ENCODE assay signal across 23 mouse cellular contexts in the genomic region with DNA sequence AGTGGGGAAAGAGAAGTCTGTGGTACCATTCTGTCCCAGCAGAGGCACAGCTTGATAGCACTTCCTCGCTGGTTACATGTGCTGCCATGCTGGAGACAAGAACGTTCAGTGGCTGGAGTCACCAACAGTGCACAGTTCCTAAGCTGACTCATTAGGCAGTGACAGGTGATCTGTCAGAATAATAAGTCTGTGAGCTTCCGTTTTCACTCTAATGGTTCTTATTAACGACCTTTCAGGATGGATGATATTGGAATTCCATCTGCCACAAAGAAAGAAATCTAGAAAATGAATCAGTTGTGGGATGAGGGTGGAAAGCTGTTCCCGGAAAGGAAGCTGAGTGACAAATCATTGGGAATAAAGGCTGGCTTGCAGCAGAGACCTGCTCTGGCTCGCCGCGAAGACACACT.
A peak's percentile ranks its signal among the peaks of the same experiment; 100 is the strongest.
DNase-seq lines count a peak whose midpoint lies in the region; ATAC-seq and TF ChIP-seq lines count a peak whose summit lies in the region.
"Had no signal": no experiment of that assay in that cellular context is flagged by ENCODE, and none has a peak within 500 bp of the region (broad histone marks: within the 10 kb centered on the region; RNA-seq: fewer than 3 reads in every experiment).

No protein-coding gene starts in this region.

- no peak overlapping the region for H3K9ac ChIP-seq in forebrain, embryonic 13.5 days
- no peak overlapping the region for H3K9ac ChIP-seq in forebrain, embryonic 16.5 days (replicated peaks; ENCODE audit: low read depth, low read length)
- no peak overlapping the region for H3K9ac ChIP-seq in hindbrain, postnatal 0 days (replicated peaks; ENCODE audit: low read length)
- H3K9ac ChIP-seq in midbrain, embryonic 15.5 days, result no peak overlapping the region
- H3K9ac ChIP-seq: kidney, embryonic 15.5 days; stomach, embryonic 15.5 days had no signal

- H3K36me3 ChIP-seq in forebrain, embryonic 13.5 days (ENCODE audit: poor library complexity, severe bottlenecking), result no peaks in the 10 kb centered on the region
- H3K36me3 ChIP-seq in forebrain, embryonic 10.5 days (replicated peaks), result no peaks in the 10 kb centered on the region
- H3K36me3 ChIP-seq in forebrain, embryonic 16.5 days (ENCODE audit: control insufficient read depth, insufficient read depth), result no peaks in the 10 kb centered on the region
- H3K36me3 ChIP-seq in hindbrain, postnatal 0 days (ENCODE audit: insufficient read depth, low read length), result no peaks in the 10 kb centered on the region
- no peaks in the 10 kb centered on the region for H3K36me3 ChIP-seq in midbrain, embryonic 15.5 days (replicated peaks)
- H3K36me3 ChIP-seq: kidney, embryonic 15.5 days; limb, embryonic 10.5 days; stomach, embryonic 15.5 days had no signal

- H3K4me1 ChIP-seq in forebrain, embryonic 13.5 days, result peaks cover 11% of the 10 kb centered on the region; the same call in 1 of the 2 replicates
- H3K4me1 ChIP-seq in forebrain, embryonic 10.5 days, result 0 out of 2 replicates have a peak, but pooled peaks cover 6% of the 10 kb centered on the region
- peaks cover 4% of the 10 kb centered on the region; the same call in 1 of the 2 replicates for H3K4me1 ChIP-seq in forebrain, embryonic 16.5 days (replicated peaks; ENCODE audit: control insufficient read depth, insufficient read depth, low read length)
- H3K4me1 ChIP-seq in hindbrain, postnatal 0 days (ENCODE audit: insufficient read depth, low read length), result no peaks in the 10 kb centered on the region
- no peaks in the 10 kb centered on the region for H3K4me1 ChIP-seq in midbrain, embryonic 15.5 days
- H3K4me1 ChIP-seq: kidney, embryonic 15.5 days; stomach, embryonic 15.5 days had no signal

- 46% methylated on average over 8 of the region's 8 CpGs for WGBS in forebrain, embryonic 13.5 days
- WGBS in forebrain, embryonic 10.5 days, result 80% methylated on average over 8 of the region's 8 CpGs
- 42% methylated on average over 8 of the region's 8 CpGs for WGBS in forebrain, embryonic 16.5 days
- 46% methylated on average over 8 of the region's 8 CpGs for WGBS in hindbrain, postnatal 0 days
- 61% methylated on average over 8 of the region's 8 CpGs for WGBS in midbrain, embryonic 15.5 days

- in situ Hi-C loops in Patski (cut with MboI; ENCODE audit: low pct_unique_long_range_greater_than_20kb), result no loop called here

- no peak for TF ChIP-seq CTCF in Patski (IDR thresholded peaks at IDR 0.05)
- TF ChIP-seq CTCF in hindbrain, postnatal 0 days (IDR thresholded peaks at IDR 0.05; ENCODE audit: low read depth), result no peak
- TF ChIP-seq CTCF in left cerebral cortex, adult 2 months (IDR thresholded peaks at IDR 0.05), result no peak

- H3K4me3 ChIP-seq in forebrain, embryonic 13.5 days, result no peak overlapping the region
- H3K4me3 ChIP-seq in forebrain, embryonic 10.5 days, result no peak overlapping the region
- H3K4me3 ChIP-seq in forebrain, embryonic 16.5 days (replicated peaks; ENCODE audit: low read length), result no peak overlapping the region
- no peak overlapping the region for H3K4me3 ChIP-seq in hindbrain, postnatal 0 days (ENCODE audit: low read length)
- no peak overlapping the region for H3K4me3 ChIP-seq in midbrain, embryonic 15.5 days
- H3K4me3 ChIP-seq in left cerebral cortex, adult 2 months, result no peak overlapping the region
- H3K4me3 ChIP-seq: kidney, embryonic 15.5 days; limb, embryonic 10.5 days; stomach, embryonic 15.5 days had no signal

- H3K9me3 ChIP-seq in forebrain, embryonic 13.5 days (replicated peaks), result no peaks in the 10 kb centered on the region
- H3K9me3 ChIP-seq in forebrain, embryonic 10.5 days, result no peaks in the 10 kb centered on the region
- no peaks in the 10 kb centered on the region for H3K9me3 ChIP-seq in forebrain, embryonic 16.5 days (ENCODE audit: control insufficient read depth, low read length)
- no peaks in the 10 kb centered on the region for H3K9me3 ChIP-seq in hindbrain, postnatal 0 days (ENCODE audit: low read length)
- H3K9me3 ChIP-seq in midbrain, embryonic 15.5 days, result no peaks in the 10 kb centered on the region
- H3K9me3 ChIP-seq: kidney, embryonic 15.5 days; limb, embryonic 10.5 days; stomach, embryonic 15.5 days had no signal

- CTCF ChIA-PET in Patski (lab: Charles Lee), result interaction anchor here (1.0 to 1.1 kb wide), 5 partner anchors 11 to 36 kb away, joined by 3 to 4 read pairs (median 3); no protein-coding TSS in a partner anchor

- no peak overlapping the region for H3K4me2 ChIP-seq in forebrain, embryonic 13.5 days
- H3K4me2 ChIP-seq in forebrain, embryonic 16.5 days (ENCODE audit: low read length), result no peak overlapping the region
- no peak overlapping the region for H3K4me2 ChIP-seq in hindbrain, postnatal 0 days (ENCODE audit: low read depth, low read length)
- no peak overlapping the region for H3K4me2 ChIP-seq in midbrain, embryonic 15.5 days
- H3K4me2 ChIP-seq: kidney, embryonic 15.5 days; liver, embryonic 11.5 days; stomach, embryonic 15.5 days had no signal

- H3K27ac ChIP-seq in forebrain, embryonic 13.5 days, result no peak overlapping the region
- no peak overlapping the region for H3K27ac ChIP-seq in forebrain, embryonic 10.5 days
- H3K27ac ChIP-seq in forebrain, embryonic 16.5 days (ENCODE audit: low read length), result no peak overlapping the region
- H3K27ac ChIP-seq in hindbrain, postnatal 0 days, result no peak overlapping the region
- H3K27ac ChIP-seq in midbrain, embryonic 15.5 days, result no peak overlapping the region
- H3K27ac ChIP-seq in left cerebral cortex, adult 2 months, result no peak overlapping the region
- H3K27ac ChIP-seq: kidney, embryonic 15.5 days; limb, embryonic 10.5 days; stomach, embryonic 15.5 days had no signal

- no peak for DNase-seq in forebrain, embryonic 10.5 days (ENCODE audit: extremely low spot score, low spot score)
- DNase-seq in Patski (ENCODE audit: low read depth, low spot score), result no peak
- no peak for DNase-seq in hindbrain, postnatal 0 days (ENCODE audit: low spot score)
- no peak for DNase-seq in left cerebral cortex, adult 2 months (ENCODE audit: extremely low spot score in 1 of 2, low spot score in 2 of 2)
- DNase-seq: adrenal gland, adult 8-10 months; B cell, adult 2 months; cerebellum, postnatal 14 days; gastrocnemius, postnatal 10 days; heart, adult 18-20 months; heart, postnatal 36 days; kidney, postnatal 4 days; lung, adult 2 months; lung, postnatal 36 days; retina, postnatal 1 day; thymus, adult 2 months had no signal

- intact Hi-C loops in left cerebral cortex, adult 2 months (cut with DNase I), result no loop called here

- H3K27me3 ChIP-seq in forebrain, embryonic 13.5 days, result no peaks in the 10 kb centered on the region
- no peaks in the 10 kb centered on the region for H3K27me3 ChIP-seq in forebrain, embryonic 10.5 days (ENCODE audit: poor library complexity, severe bottlenecking)
- no peaks in the 10 kb centered on the region for H3K27me3 ChIP-seq in Patski
- H3K27me3 ChIP-seq in forebrain, embryonic 16.5 days (replicated peaks; ENCODE audit: control insufficient read depth, insufficient read depth, low read length), result no peaks in the 10 kb centered on the region
- H3K27me3 ChIP-seq in hindbrain, postnatal 0 days (ENCODE audit: insufficient read depth, low read length), result no peaks in the 10 kb centered on the region
- H3K27me3 ChIP-seq in midbrain, embryonic 15.5 days (replicated peaks), result no peaks in the 10 kb centered on the region
- H3K27me3 ChIP-seq: kidney, embryonic 15.5 days; stomach, embryonic 15.5 days had no signal

- ATAC-seq in forebrain, embryonic 13.5 days, result peak; percentile 51
- peak; percentile 58 for ATAC-seq in Patski
- ATAC-seq in forebrain, embryonic 16.5 days, result 0 out of 2 replicates have a peak, but pooled peaks have one; percentile 20
- 0 out of 2 replicates have a peak, but pooled peaks have one; percentile 46 for ATAC-seq in hindbrain, postnatal 0 days
- no peak for ATAC-seq in midbrain, embryonic 15.5 days (replicated peaks)
- ATAC-seq: intestine, embryonic 16.5 days had no signal

- POLR2A ChIA-PET in Patski (lab: Charles Lee), result no interaction called here
